In the genomic region with DNA sequence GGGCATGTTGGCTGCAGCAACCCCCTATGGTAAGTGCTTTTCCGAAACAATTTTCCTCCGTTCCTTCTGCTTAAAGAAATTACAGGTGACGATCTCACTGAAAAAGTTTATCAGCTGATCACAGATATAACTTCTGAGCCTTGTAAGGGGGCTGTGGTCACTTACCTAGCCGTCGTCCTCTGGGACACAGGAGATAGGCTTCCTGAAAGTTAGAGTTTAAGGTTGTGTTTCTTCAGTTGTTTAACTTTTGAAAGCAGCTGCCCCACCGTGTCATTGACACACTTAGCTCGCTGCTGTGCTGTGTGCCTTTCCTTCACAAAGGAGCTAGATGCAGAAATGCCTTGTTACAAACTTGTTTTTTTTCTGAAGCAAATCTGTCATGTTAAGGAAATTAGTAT, we compare ENCODE assay signal across 1 mouse cellular context.
TF ChIP-seq lines count a peak whose summit lies in the region.

No protein-coding gene starts in this region.

TF ChIP-seq in C2C12, 6 proteins besides CTCF, POLR2A, EP300 and RAD21:
- no peak for TF ChIP-seq USF1 (IDR thresholded peaks at IDR 0.05; ENCODE audit: low read depth)
- TF ChIP-seq MYOG (IDR thresholded peaks at IDR 0.05; ENCODE audit: control insufficient read depth, extremely low read depth, insufficient read length): no peak
- TF ChIP-seq FOSL1 (IDR thresholded peaks at IDR 0.05; ENCODE audit: insufficient read depth, low read length, poor library complexity, severe bottlenecking): no peak
- TF ChIP-seq MYOD1 (IDR thresholded peaks at IDR 0.05; ENCODE audit: control insufficient read depth, insufficient read length, low read depth): peak; percentile 26
